16 mouse cellular contexts compared by ENCODE assay signal in the genomic region with DNA sequence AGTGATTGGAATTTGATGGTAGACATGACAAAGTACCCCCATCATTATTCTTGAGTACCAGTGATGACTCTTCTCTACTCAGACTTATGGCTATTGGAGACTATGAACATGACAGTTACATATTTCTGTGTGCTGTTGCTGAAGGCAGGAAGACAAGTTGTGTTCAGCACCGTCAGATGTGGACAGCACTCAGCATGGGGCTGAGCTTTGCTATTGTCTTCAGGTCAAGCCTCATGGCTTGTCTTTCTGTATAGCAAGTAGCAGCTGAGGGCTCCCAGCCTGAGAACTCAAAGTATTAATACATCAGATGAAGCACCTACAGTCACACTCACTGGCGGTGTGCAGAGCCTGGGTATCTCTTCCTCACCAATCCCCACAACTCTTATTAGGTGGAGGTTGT. TPM values are rescaled to one million over a fixed set of nuclear protein-coding genes. Genes with fewer than 3 reads are reported as not detected.
DNase-seq lines count a peak whose midpoint lies in the region; ATAC-seq and TF ChIP-seq lines count a peak whose summit lies in the region.
"Had no signal": no experiment of that assay in that cellular context is flagged by ENCODE, and none has a peak within 500 bp of the region (broad histone marks: within the 10 kb centered on the region; RNA-seq: fewer than 3 reads in every experiment).

No protein-coding gene starts in this region.

- no peak for TF ChIP-seq CTCF in kidney, postnatal 0 days (IDR thresholded peaks at IDR 0.05; ENCODE audit: low read depth)

- in situ Hi-C loops in ES-E14 (cut with MboI; ENCODE audit: low sequenced_read_pairs in 2 of 2, unreplicated experiment in 2 of 2), result no loop called here

- H3K27ac ChIP-seq in kidney, postnatal 0 days, result no peak overlapping the region
- H3K27ac ChIP-seq in kidney, embryonic 15.5 days, result no peak overlapping the region
- H3K27ac ChIP-seq in ES-E14 (ENCODE audit: insufficient read depth, low read depth, low read length, poor library complexity, severe bottlenecking), result no peak overlapping the region
- H3K27ac ChIP-seq: heart, embryonic 15.5 days; limb, embryonic 12.5 days had no signal

- no peaks in the 10 kb centered on the region for H3K9me3 ChIP-seq in kidney, postnatal 0 days (replicated peaks; ENCODE audit: low read length)
- no peaks in the 10 kb centered on the region for H3K9me3 ChIP-seq in kidney, embryonic 15.5 days (replicated peaks)
- no peaks in the 10 kb centered on the region for H3K9me3 ChIP-seq in ES-E14 (ENCODE audit: control insufficient read depth, insufficient read depth, low read depth, low read length)
- H3K9me3 ChIP-seq: limb, embryonic 12.5 days had no signal

- no peaks in the 10 kb centered on the region for H3K4me1 ChIP-seq in kidney, postnatal 0 days (replicated peaks; ENCODE audit: insufficient read depth, low read length)
- H3K4me1 ChIP-seq in kidney, embryonic 15.5 days, result no peaks in the 10 kb centered on the region
- H3K4me1 ChIP-seq in ES-E14 (ENCODE audit: control insufficient read depth in 2 of 2, insufficient read depth in 2 of 2, low read length in 2 of 2, poor library complexity in 1 of 2), result no peaks in the 10 kb centered on the region
- H3K4me1 ChIP-seq: heart, embryonic 15.5 days; megakaryocyte, embryonic 14.5 days had no signal

- H3K4me2 ChIP-seq in kidney, postnatal 0 days (ENCODE audit: low read length), result no peak overlapping the region
- no peak overlapping the region for H3K4me2 ChIP-seq in kidney, embryonic 15.5 days
- H3K4me2 ChIP-seq: heart, embryonic 15.5 days; limb, embryonic 12.5 days had no signal

- no peaks in the 10 kb centered on the region for H3K36me3 ChIP-seq in kidney, postnatal 0 days (ENCODE audit: insufficient read depth, low read length)
- no peaks in the 10 kb centered on the region for H3K36me3 ChIP-seq in kidney, embryonic 15.5 days
- H3K36me3 ChIP-seq in ES-E14 (ENCODE audit: control insufficient read depth, insufficient read depth, low read length, poor library complexity, severe bottlenecking), result no peaks in the 10 kb centered on the region
- H3K36me3 ChIP-seq: heart, embryonic 15.5 days; limb, embryonic 12.5 days had no signal

- no peak for ATAC-seq in kidney, postnatal 0 days (replicated peaks; ENCODE audit: low FRiP score, low read depth)
- ATAC-seq in kidney, embryonic 15.5 days (replicated peaks; ENCODE audit: low FRiP score), result no peak

- 50% methylated on average over 2 of the region's 2 CpGs for WGBS in kidney, postnatal 0 days
- 39% methylated on average over 2 of the region's 2 CpGs for WGBS in kidney, embryonic 15.5 days

- no peaks in the 10 kb centered on the region for H3K27me3 ChIP-seq in kidney, postnatal 0 days (ENCODE audit: insufficient read depth, low read length)
- H3K27me3 ChIP-seq in kidney, embryonic 15.5 days, result no peaks in the 10 kb centered on the region
- H3K27me3 ChIP-seq: heart, embryonic 15.5 days; limb, embryonic 12.5 days; megakaryocyte, embryonic 14.5 days had no signal

- H3K4me3 ChIP-seq in kidney, postnatal 0 days (replicated peaks; ENCODE audit: low read depth, low read length), result no peak overlapping the region
- no peak overlapping the region for H3K4me3 ChIP-seq in kidney, embryonic 15.5 days (replicated peaks)
- no peak overlapping the region for H3K4me3 ChIP-seq in ES-E14 (ENCODE audit: insufficient read depth in 1 of 2, low read depth in 1 of 2, low read length in 2 of 2, poor library complexity in 1 of 2, severe bottlenecking in 1 of 2)
- H3K4me3 ChIP-seq: heart, embryonic 15.5 days; limb, embryonic 12.5 days; megakaryocyte, embryonic 14.5 days had no signal

- DNase-seq in kidney, postnatal 0 days (ENCODE audit: low spot score), result peak; percentile 58
- DNase-seq in ES-E14 (ENCODE audit: low read depth, low spot score) (peak; percentile 38), R1 (ENCODE audit: low read depth, low spot score) (peak; percentile 63)
- DNase-seq in forelimb bud, embryonic 11.5 days (ENCODE audit: low read depth, low spot score), result peak; percentile 55
- DNase-seq in right cerebral cortex, postnatal 4 days, result no peak
- no peak for DNase-seq in layer of hippocampus, adult 11-12 months (ENCODE audit: low spot score)
- no peak for DNase-seq in thymus, postnatal 0 days (ENCODE audit: low spot score)
- DNase-seq: cerebellum, adult 8-10 months; gastrocnemius, postnatal 36 days; lung, adult 18-20 months had no signal

- H3K9ac ChIP-seq in kidney, postnatal 0 days (ENCODE audit: low read depth, low read length), result no peak overlapping the region
- no peak overlapping the region for H3K9ac ChIP-seq in kidney, embryonic 15.5 days
- no peak overlapping the region for H3K9ac ChIP-seq in ES-E14 (ENCODE audit: insufficient read depth, low read depth, low read length, poor library complexity, severe bottlenecking)
- H3K9ac ChIP-seq: heart, embryonic 15.5 days; limb, embryonic 12.5 days had no signal

TF ChIP-seq in ES-E14, 5 proteins besides CTCF, POLR2A, EP300 and RAD21:
- TF ChIP-seq HCFC1 (IDR thresholded peaks at IDR 0.05; ENCODE audit: borderline replicate concordance, insufficient read depth, low read length) (no peak), CHD2 (IDR thresholded peaks at IDR 0.05; ENCODE audit: low read depth, low read length) (no peak), MAFK (IDR thresholded peaks at IDR 0.05; ENCODE audit: insufficient read depth, low read depth, low read length) (no peak), ZNF384 (IDR thresholded peaks at IDR 0.05; ENCODE audit: low read depth, low read length) (no peak), ZC3H11A (IDR thresholded peaks at IDR 0.05; ENCODE audit: borderline replicate concordance, low read depth, low read length) (no peak)

RNA-seq across cellular contexts. Expression of a gene that starts 49.6 kb away (rescaled TPM):
- 0.04 TPM in 1 of 2 replicates, not detected in the other for polyA plus RNA-seq in kidney, postnatal 0 days (2015; fragmentation: Nextera tagmentation; extraction: Ambion mirVana)
- 0.06 and 0.09 TPM in 2 replicates for polyA plus RNA-seq in kidney, embryonic 15.5 days (2015; fragmentation: Nextera tagmentation; extraction: Ambion mirVana)
- total RNA-seq in ES-E14 (2012; rRNA removed), result 0.40 and 0.53 TPM in 2 replicates
- polyA plus RNA-seq in thymus, postnatal 0 days (2015; fragmentation: Nextera tagmentation; extraction: Ambion mirVana), result not detected in 2 replicates
- total RNA-seq: CH12.LX; gastrocnemius, postnatal 36 days had no signal
- polyA plus RNA-seq: spleen, adult 2 months had no signal

Comparison
In these comparisons a context has a peak if more than half of its experiments do, and no peak if none do; other contexts are left out.
1. DNase-seq: peak in kidney, postnatal 0 days (single experiment), ES-E14 (single experiment), R1 (single experiment) and forelimb bud, embryonic 11.5 days (single experiment); none in right cerebral cortex, postnatal 4 days (single experiment), layer of hippocampus, adult 11-12 months (single experiment) and thymus, postnatal 0 days (single experiment).